Mouse (Mus musculus) cerebellum, postnatal 4 days (tissue): ENCODE measurements around the gene Pdap1.

Source experiments
- DNase-seq, 2 experiments: peaks; one replicate each; pipeline ENCODE4 v3.0.0; 2022; ENCODE audit warnings: low spot score in 2 of 2, mixed read lengths in 1 of 2

Pdap1 gene

DNA sequence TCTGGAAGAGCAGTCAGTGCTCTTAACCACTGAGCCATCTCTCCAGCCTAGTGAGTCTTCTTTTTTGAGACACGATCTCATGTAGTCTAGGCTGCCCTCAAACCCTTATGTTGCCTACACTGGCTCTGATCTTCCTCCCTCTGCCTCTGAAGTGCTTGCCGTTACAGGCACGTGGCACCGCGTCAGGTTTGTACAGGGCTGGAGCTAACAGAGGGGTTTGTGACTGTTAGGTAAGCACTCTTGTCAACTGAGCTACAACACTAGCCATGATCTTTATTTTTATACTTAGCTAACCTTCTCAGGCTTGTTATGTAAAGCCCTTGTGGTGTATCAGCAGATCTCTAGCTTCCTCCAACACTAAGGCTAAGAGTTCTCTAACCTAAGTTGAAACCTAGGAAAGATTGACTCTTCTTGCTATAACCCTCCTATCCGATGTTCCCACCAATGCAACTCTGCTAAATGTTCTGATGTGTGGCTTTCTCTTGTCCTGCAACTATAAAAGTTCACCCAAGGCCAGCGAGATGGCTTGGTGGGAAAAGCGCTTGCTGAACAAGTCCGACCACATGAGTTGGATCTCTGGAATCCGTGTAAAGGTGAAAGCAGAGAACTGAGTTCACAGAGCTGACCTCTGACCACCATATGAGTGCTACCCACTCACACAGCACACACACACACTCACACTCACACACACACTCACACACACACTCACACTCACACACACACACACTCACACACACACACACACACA is 58.0 kb downstream of the Pdap1 start:
- no peak for DNase-seq
